Mouse (Mus musculus) naive thymus-derived CD4-positive, alpha-beta T cell, adult 2 months (primary cell): ENCODE measurements around the gene Mnx1.

Source experiments
- DNase-seq: peaks from one replicate; pipeline ENCODE4 v3.0.0-alpha.2; 2011; ENCODE audit warnings: low read depth

Gene Mnx1

DNA sequence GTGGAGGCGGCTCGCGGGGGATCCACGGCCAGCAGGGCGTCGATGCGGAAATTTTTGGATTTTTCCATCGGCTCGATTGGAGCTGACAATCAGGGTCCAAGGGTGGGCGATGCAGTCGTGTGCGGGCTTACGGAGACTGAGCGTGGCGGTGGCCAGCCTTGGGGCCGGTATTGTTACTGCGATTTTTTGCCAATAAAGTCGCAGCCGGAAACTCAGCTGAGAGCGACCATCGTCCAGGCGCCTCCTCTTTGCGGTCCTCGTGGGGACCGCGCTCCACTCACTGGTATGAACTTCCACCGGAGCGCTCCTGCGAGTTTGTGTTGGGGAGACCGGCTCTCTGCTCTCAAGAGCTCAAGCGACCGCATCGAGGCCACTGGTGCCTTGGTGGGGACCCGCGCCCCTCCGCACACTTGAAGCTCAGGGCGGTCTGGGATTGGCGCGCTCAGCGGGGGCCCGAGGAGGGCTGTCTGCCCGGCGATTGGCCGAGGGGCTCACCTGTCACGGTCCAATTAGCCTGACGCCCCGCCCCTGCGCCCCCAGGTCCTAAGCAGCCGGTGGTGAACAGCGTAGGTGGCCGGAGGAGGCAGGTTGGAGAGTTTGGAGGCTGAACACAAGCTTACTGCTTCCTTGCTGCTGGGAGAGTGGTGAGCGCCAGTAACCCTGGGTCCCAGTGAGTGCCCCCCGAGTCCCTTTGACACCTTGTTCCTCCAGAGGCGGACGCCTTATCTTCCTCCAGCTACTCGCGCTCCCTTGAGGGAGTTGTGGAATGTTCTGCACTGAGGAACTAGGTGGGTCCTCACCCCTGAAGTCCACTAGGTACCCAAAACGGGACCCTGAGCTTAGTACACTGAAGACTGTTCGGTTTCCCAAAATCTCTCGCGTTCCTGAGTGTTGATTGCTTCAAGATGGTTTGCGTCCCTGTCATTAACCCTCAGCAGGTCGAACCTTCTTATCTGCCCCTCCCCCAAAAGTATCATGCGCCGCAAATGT is at the start of gene Mnx1:
Gene Mnx1, minus strand, starts transcription at position 263 of the 990 bp plus-strand sequence.
- no peak for DNase-seq

DNA sequence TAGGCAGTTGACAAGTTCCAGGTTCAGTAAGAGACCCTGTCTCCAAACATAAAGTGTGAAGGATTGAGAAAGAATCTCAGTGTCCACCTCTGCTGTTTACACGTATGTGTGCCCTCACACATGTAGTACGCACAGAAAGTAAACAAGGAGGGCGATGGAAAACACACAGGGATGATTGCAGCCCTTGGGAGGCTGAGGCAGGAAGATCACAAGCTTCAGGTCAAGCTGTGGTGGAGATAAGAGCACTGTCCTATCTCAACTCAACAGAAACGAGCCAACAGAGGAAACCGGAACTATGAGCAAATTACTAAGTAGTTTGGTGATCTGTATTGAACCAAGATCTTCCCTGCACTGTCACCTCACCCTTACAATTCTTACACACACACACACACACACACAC is 38.2 kb upstream of the Mnx1 start:
- no peak for DNase-seq

DNA sequence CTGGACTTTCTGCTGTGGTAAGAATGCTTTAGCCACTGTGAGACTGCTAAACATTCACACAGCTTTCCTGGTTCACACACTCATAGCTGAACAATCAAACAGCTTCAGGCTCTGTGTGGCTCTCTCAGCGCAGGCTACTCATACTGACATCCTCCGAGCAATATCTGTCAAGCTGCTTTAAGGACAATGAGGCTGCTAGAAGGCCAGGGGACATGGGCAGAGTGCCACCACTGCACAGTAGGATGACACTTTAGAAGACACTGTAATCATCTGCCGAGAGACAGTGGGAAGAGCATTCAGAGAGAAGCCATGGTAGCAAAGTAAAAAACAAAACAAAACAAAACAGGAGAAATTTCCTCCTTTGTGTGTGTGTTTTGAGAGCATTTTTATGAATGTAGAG is 37.6 kb upstream of the Mnx1 start:
- DNase-seq: no peak

DNA sequence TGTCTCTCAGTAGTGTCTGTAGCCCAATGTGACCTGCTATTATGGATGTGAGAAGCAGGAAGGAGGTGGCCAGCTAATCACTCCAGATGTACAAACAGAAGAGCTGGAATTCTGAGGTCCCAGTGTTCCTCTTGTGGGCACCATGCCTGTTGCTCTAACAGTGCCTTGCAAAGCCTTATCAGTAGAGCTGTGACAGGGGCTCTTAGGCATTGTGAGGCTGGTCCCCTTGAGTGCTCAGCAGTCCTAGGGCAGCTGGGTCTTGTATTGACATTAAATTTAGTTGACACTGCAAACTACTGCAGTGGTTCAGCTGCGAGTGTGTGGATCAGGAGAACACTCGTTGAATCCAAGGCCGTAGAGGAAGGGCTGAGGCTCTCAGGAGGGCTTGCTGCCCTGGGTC is 28.7 kb upstream of the Mnx1 start:
- DNase-seq: no peak

DNA sequence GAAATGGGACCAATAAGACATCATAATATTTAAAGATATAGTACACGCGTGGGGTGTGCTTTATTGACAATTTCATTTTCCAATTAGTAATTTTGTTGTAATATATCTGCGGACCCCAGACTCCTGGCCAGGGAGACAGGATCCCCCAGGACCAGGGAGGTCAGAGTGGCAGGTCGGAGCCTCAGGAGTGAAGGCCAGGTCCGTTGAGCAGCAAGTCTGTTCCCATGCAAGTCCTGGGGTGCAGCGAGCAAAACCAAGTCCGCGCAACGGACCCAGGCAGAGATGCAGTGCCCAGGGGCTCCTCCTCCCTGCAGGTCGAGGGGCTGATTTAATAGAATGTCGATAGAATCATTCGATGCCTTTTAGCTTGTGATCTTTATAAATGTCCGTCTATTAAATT is 9.1 kb upstream of the Mnx1 start:
- DNase-seq: no peak

DNA sequence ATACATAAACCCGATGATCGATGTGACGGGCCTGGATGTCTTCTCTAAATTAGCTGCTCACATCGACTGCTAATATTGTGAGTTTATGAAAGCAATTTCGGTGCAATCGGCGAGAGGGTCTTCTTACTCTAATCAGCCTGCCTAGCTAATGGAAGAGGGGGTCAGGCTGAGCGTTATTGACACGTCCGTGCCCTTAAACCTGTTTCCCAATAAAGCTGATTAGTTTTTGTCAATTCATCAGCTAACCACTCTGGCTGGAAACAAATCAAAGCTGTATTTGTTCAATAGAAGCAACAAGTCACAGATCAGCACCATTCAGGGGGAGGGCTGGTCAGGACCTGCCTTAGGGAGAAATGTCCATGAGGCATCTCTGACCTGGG is 7.7 kb upstream of the Mnx1 start:
- no peak for DNase-seq

DNA sequence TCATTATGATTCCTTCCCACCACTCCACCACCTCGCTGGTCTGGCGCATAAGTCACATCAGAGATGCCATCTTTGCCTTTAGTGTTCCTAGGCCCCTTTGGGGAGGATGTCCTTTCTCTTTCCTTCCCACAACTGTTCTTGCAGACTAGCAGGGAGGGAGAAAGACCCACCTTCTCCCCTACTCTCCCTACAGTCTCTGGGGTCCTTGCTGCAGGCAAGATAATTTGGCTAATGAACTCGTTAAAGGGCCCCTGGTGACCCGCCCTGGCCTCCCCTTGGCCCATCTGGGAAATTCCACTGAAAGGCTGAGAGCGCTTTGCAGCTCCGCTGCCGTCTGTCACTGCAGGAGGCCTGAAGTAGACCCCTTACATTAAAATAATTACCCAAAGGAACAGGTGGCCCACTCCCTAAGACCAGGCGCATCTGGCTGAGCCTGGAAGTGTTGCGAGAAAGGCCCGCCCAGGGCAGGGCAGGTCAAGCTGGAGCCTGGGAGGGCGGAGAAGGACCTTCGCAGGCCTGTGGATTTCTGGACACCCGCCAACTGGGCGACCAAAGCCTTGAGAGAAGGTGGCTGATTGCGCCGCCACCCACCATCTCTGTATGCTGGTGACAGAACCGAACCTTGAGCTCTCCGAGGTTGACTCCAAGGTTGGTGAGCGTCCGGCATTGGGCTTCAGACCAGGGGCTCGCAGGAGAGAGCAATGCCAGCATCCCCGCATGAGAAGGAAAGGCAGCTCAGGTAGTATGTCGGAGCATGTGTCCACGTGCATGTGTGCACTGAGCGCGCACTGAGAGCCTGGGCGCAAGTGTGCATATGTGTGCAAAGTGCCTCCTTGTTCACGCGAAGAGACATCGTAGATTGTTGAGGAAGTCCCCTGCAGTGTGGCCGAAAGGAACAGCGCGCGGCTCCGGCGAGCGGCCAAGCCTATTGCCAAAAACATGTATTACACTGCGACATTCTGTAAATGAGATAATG is 7.0 kb upstream of the Mnx1 start:
- DNase-seq: no peak

DNA sequence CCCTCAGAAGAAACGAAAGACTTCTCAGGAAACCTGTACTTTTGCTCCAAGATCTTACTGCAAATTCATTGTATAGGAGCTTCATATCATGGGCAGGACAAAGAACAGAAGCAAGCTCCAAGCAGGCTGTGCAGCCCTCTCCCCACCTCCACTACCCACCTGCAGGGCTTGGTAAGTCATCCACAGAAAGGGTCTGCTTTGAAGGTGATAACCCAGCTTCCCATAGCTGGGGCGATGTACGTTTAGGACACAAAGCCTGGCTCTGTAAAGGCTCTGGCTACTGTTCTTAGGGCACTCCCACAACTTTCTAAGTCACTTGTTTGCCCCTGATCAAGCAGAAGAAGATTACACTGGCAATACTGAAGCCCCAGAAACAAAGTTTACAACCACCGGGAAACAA is 5.5 kb upstream of the Mnx1 start:
- no peak for DNase-seq

DNA sequence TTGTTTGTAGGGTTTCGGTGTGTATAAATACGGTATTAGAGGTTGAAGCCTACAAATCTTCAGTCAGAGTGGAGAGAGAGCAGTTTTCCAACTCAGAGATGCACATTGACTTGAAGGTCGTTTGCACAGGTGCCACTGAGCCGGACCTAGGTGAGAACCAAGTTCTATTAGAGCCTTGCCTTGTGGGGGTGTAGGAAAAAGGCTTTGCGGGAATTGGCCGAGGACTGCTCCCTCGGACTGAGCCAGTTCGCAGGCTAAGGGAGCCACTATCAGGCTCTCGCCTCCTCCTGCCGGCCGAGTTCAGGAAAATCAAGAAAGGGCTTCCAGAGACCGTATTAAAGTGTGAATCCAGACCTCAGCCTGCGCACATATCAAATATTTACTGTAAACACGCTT is 926 bp upstream of the Mnx1 start:
- no peak for DNase-seq

DNA sequence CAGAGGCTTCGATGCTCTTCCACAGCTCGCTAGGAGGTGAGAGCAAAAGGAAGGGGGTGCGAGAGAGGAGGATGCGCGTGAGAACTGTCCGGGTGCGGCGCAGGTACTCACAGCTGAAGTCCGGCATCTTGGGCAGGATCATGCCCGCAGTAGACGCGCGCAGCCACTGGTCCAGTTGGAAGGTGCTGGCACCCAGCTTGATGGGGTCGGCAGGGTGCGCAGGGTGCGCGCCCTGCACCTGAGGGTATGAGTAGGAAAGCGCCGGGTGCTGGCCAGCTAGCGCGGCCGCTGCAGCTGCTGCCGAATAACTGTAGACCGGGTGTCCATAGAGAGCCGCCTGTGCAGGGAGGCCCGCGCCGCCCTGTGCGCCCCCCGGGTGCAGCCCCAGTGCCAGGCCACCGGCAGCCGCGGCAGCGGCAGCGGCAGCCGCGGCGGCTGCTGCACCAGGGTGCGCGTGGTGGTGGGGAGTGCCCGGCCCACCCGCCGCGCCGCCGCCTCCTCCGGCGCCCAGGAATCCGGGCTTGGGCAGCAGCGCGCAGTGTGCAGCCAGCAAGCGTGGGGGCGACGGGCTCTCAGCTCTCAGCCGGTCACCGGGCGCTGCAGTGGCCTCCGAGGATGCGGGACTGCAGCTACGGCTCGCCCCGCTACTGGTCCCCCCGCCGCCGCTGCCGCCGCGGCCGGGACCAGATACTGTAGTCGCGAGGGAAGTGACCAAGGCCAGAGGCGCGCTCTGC is 629 bp downstream of the Mnx1 start:
- no peak for DNase-seq

DNA sequence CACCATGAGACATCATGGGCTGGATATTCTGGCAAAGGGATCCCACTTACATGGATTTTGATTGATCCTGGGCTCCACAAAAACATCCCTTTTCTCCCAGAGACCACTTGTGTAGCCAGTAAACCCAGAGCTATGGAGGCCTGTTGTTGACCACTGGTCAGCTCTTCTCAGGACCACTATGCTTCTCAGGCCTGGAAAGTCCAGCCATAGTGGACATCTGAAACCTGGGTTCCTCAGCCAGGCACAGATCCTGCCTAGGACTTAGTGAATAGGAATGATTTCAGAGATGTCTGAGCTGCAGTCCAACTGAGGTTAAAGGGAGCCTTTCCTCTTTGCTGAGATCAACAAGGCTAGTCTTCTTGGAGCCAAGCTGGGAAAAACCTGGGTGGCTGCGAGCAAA is 2.2 kb downstream of the Mnx1 start:
- DNase-seq: no peak

DNA sequence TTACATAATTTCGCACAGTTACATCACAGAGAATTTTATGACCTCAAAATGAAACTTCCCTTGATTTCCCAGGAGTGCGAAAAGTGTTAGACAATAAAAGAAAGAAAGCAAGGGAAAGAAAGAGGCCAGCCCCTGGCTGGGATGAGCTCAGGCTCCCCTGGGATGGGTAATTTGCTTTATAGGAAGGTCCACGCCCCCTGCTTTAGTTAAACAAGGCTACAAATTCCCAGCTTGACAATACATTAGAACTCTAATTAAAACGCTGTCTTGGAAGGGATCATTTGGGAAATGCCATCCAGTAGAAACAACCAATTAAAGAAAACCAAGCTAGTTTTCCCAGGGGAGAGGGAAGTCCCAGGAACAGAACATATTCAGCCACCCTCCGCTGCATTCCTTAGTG is 2.7 kb downstream of the Mnx1 start:
- DNase-seq: no peak

DNA sequence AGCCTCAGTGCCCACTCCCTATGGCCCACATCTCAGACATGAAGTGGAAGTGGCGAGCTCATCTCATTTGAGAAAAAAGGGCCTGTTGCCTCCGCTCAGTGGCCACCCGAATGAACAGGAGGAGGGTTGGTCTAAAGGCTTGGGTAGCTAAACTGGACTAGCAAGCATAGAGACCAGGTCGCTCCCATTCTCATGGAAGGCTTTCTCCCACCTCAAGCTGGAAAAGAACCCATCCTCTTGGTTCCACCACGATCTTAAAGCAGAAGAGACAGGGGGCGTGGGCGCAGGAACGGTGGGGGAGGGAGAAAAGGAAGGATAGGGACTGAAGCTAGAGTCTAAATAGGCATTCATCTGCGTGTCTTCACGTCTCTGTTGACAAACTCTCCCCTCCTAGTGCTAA is 3.2 kb downstream of the Mnx1 start:
- DNase-seq: no peak

DNA sequence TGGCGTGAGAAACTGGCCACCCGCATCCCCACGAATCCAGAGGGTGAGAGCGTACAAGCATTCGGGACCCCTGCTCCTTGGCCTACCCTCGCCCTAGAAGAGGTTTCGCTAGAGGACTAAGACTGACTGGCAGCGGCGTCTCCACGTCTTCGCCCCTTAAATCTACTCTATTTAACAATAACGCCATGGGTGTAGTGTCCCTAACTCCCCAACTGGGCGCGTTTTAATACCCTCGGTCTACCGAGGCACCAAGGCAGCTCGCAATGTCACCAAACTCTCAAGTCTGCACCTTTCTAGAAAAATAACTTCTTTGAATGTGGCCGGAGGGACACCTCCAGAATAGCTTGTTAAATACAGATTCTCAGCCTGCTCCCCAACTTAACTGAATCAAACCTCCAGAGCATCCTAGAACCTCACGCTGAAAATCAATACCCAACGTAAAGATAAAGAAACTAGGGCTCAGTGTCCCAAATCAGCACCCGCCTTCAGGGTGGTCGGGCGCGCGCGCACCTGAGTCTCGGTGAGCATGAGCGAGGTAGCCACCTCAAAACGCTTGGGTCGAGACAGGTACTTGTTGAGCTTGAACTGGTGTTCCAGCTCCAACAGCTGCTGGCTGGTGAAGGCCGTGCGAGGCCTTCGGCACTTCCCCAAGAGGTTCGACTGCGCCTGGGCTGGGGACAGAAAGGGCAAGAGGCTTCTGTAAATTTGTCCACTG is 3.9 kb downstream of the Mnx1 start:
- DNase-seq: no peak

DNA sequence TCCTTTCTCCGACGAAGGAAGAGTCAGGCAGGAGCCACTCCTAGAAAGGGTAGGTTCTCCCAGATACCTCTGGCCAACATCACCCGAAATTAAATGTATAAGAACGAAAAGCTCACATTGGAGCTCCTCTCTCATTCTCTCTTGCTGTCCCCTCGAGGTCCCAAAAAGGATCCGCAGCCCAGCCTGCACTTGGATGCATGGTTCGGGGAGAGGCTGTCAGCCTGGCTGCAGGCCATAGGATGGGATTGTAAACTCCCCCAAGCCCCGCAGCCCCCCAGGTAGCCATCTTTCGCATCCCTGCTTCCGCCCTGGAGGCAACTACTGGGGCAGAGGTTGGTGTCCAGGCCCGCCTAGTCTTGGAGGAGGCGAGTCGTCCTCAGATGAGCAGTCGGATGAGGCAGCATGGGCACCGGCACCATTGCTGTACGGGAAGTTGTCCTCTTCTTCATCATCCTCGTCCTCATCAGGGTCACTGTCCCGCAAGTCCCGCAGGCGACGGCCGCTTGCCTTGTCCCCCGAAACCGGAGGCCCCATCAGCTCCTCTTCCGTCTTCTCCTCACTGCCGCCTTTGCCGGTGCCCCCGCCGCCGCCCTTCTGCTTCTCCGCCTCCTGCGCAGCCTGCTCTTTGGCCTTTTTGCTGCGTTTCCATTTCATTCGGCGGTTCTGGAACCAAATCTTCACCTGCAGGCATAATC is 4.6 kb downstream of the Mnx1 start:
- no peak for DNase-seq

DNA sequence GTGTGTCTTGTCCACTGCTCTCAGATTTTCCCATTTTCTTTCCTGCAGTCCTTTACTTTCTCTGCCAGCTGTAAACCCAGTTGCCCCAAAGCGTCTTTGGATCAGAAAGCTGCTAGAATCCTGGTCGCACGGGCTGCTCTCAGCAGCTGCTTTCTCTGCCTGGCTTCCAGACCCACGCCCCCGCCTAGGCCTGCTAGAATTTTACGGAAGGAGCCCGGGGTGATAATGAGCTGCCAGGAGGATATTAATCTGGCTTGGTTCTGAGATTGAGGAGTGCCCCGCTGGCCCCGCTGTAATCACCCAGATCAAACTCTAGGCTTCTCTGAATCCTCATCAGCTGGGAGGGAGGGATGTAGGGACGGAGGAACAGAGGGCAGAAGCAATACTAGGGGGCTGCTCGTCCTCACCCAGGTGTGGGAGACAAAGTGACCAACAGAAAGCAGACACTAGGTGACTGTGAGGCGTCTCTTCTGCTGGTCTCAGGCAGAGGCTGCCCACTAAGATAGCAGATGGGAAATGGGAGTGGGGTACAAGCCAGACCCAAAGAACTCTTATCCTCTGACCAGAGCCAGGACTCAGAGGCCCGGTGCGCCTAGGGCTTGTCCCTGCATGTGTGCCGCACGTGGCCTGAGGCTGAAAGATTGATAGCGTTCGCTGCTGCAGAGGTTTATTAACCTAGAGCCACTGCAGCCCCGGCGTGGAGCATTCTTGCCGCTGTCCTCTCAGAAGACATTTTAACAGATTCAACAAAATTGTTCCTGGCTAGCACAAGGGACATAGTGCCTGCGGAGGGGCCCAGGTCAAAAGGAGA is 6.2 kb downstream of the Mnx1 start:
- DNase-seq: no peak

DNA sequence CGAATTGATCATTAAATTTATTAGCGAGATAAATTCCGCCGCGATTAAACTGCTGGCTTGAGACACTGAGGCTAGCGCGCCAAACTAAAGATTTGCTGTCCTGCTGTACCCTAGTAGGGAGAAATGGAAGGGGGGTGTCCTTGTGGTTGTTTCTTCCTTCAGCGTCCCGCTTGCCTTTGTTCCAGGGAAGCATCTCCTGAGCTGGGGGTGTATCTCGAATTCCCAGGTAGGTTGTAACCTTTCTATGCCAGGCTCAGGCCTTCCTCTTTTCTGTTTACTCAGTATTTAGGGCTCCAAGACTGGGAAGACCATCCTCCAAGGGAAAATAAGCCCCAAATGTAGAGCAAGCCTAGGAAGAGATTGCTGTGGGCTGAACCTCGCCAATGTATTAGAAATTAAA is 6.9 kb downstream of the Mnx1 start:
- no peak for DNase-seq

DNA sequence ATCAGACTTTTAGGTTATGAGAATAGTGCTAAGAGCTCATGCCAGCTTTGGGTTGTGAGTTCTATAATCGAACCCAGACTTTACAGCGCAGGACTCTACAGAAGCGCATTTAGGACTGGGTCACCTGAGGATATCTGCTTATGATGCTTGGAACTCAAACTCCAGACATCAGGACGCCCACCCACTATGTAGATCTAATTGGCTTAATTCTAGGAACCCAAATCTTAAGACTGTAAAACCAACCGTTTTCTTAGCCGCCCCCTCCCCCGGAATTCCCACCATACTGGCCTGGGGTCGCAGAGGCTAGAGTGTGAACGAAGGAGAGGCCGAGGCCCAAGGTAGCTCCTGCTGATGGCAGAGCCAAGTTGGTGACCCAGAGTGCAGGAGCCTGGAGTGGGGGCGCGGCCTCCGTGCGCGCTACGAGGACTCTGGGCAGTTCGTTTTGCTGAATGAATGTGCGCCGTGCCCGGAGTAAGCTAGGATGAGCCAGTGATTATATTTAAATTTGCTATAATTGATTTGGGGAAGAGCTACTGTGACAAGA is 7.3 kb downstream of the Mnx1 start:
- DNase-seq: no peak

DNA sequence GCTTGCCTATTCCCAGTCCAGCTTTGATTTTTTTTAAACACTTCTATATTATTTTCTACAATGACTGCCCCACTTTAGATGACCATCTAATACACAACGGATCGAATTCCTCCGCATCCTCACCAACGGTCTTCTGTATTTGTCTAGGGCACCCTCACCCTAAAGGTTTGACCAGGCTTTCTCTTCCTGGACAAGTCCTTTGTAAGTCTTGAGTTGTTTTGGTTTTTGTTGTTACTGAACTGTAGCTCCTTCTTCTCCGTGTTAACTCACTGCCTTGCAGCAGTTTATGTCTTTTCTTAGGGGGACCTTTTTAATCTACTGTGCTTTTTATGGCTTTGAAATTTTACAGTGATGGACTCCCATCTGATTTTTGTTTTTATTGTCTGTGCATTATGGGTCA is 8.0 kb downstream of the Mnx1 start:
- no peak for DNase-seq

DNA sequence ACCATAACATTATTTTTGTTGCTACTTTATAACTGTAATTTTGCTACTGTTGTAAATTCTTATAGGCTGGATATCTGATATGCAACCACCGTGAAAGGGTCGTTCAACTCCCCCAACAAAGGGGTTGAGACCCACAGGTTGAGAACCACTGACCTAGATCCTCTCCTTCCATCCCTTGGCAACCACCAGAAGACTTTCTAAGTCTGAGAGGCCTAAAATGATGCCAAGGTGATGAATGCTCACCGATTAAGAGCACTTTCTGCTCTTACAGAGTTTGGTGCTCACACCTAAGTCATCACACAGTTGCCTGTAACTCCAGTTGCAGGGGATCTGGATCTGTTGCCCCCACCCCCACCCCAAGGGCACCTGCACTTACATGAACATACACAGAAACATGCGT is 8.8 kb downstream of the Mnx1 start:
- DNase-seq: no peak
